Mouse (Mus musculus): ENCODE data around the gene Terb2. TPM values are rescaled to one million over a fixed set of nuclear protein-coding genes. Genes with fewer than 3 reads are reported as not detected.

Terb2 gene
- polyA plus RNA-seq (2016; fragmentation: Nextera tagmentation; extraction: Ambion mirVana), result not detected in 2 replicates

DNA sequence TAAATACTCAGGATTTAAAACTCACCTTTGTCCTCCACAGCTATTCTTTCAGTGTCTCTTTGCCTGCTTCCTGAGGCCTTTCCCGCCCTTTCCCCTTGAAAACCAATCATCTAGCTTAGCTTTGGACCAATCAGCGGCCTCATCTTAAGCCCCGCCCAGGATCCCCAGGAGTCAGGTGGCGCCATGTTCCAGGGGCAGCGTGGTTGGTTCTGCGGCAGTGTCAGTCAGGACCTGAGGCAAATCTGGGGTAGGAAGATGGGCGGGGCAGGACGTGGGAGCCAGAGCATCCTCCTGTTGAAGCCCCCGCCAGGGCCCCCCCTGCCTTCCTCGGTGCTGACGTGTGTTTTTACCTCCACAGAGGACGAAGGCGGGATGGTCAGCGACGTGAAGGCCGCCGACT lies at the start of gene Terb2, which contains the start of gene Patl2:
TSS of gene Terb2 (plus strand) at position 167 of the 400 bp plus-strand sequence.
TSS of gene Patl2 (minus strand) at position 84 of the 400 bp plus-strand sequence.
- H3K27me3 ChIP-seq (ENCODE audit: insufficient read depth, poor library complexity, severe bottlenecking), result no peaks in the 10 kb centered on the region
- no peaks in the 10 kb centered on the region for H3K36me3 ChIP-seq
- no peaks in the 10 kb centered on the region for H3K9me3 ChIP-seq
- H3K4me3 ChIP-seq, result no peak within 1 kb of the TSS
- H3K27ac ChIP-seq, result no peak within 1 kb of the TSS
- 81% methylated on average over 17 of the region's 17 CpGs for WGBS
- H3K4me1 ChIP-seq (replicated peaks), result no peaks in the 10 kb centered on the region
- no peak for DNase-seq (ENCODE audit: low spot score)

- H3K9me3 ChIP-seq, result no peaks in the 10 kb centered on the region
- no peak overlapping the region for H3K4me3 ChIP-seq
- no peaks in the 10 kb centered on the region for H3K27me3 ChIP-seq (ENCODE audit: insufficient read depth, poor library complexity, severe bottlenecking)
- no peak overlapping the region for H3K27ac ChIP-seq
- WGBS, result 66% methylated on average over 5 of the region's 5 CpGs
- no peaks in the 10 kb centered on the region for H3K4me1 ChIP-seq (replicated peaks)
- no peaks in the 10 kb centered on the region for H3K36me3 ChIP-seq
- DNase-seq (ENCODE audit: low spot score), result no peak
Measured at GRCm38 (mm10) chr2:122137839-122138465, 48.1 kb upstream of the Terb2 start.

DNA sequence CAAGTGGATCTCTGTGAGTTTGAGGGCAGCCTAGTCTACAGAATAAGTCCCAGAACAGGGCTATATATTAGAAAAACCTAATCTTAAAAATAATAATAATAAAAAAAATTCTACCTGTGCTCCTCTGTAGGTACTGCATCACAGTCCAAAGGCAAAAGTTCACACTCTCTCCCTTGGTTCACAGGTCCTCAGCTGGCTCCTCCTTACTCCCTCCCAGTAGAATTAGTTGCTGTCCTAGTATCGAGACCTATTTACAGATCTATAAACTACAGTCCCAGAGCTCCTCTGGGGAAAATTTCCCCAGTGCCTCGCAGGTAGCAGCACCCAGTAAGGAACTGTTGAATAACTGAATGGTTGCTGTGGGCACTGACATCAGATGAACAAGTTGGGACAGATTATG lies 45.3 kb upstream of the Terb2 start:
- no peaks in the 10 kb centered on the region for H3K27me3 ChIP-seq (ENCODE audit: insufficient read depth, poor library complexity, severe bottlenecking)
- no peak overlapping the region for H3K4me3 ChIP-seq
- H3K9me3 ChIP-seq, result no peaks in the 10 kb centered on the region
- no peak overlapping the region for H3K27ac ChIP-seq
- DNase-seq (ENCODE audit: low spot score), result no peak
- H3K4me1 ChIP-seq (replicated peaks), result no peaks in the 10 kb centered on the region
- no peaks in the 10 kb centered on the region for H3K36me3 ChIP-seq
- 87% methylated on average over 2 of the region's 2 CpGs for WGBS

DNA sequence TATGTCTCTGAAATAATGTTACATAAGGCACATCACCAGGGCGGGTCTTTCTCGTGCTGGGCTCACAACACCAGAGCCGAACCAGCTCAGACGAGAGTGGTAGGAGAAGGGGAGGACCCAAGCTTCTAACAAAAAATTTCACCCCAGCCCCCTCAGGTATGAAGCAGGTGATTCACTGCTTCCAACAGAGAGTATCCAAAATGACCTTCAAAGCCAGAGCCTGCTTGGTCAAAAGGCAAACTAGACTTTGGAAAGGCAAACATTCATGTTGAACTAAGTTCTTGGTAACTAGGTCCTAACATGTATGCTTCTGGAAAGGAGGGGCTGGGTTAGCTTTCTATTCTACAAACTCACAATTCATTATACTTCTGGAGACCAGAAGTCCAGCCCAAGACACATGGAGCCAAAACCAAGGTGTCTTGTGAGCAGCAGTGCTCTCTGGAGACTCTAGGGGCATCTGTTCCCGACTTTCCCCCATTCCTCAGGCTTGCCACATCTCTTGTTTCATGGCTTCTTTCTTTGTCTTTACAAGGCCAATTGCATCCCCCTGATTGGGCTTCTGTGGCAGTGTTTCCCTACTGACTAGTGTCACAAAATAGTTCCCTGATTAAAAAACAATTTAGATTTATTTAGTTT lies 44.6 kb upstream of the Terb2 start:
- no peaks in the 10 kb centered on the region for H3K9me3 ChIP-seq
- no peaks in the 10 kb centered on the region for H3K27me3 ChIP-seq (ENCODE audit: insufficient read depth, poor library complexity, severe bottlenecking)
- WGBS, result 78% methylated on average over 5 of the region's 5 CpGs
- no peaks in the 10 kb centered on the region for H3K36me3 ChIP-seq
- H3K4me3 ChIP-seq, result no peak overlapping the region
- H3K27ac ChIP-seq, result no peak overlapping the region
- no peaks in the 10 kb centered on the region for H3K4me1 ChIP-seq (replicated peaks)
- DNase-seq (ENCODE audit: low spot score), result no peak

DNA sequence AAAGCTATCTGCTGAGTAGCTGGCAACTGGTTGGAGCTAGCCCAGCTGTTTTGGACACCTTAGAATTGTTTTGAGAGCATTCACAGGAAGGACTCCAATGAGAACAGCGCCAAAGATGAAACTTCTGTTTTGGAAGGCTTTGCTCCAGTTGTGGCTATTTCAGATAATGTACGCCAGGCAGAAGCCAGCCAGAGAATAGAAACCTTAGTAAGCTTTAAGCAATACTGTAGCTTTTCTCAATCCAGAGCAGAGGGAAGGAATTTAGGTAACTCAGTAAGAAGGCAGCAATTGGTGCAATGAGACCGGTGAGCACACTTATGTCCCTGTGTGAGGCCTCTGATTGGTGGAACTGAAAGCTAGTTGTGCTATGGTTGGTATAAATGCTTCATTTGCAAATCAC lies 43.0 kb upstream of the Terb2 start:
- Histone ChIP-seq H3K36me3 (no peaks in the 10 kb centered on the region), H3K27ac (no peak overlapping the region), H3K4me1 (replicated peaks) (peaks cover 8% of the 10 kb centered on the region), H3K9me3 (no peaks in the 10 kb centered on the region), H3K27me3 (ENCODE audit: insufficient read depth, poor library complexity, severe bottlenecking) (no peaks in the 10 kb centered on the region), H3K4me3 (no peak overlapping the region)
- WGBS, result 92% methylated on average over 3 of the region's 3 CpGs
- no peak for DNase-seq (ENCODE audit: low spot score)

GRCm38 (mm10) chr2:122145756-122146155 lies 40.3 kb upstream of the Terb2 start:
- WGBS, result 66% methylated on average over 4 of the region's 4 CpGs
- Histone ChIP-seq H3K9me3 (no peaks in the 10 kb centered on the region), H3K27ac (no peak overlapping the region), H3K27me3 (ENCODE audit: insufficient read depth, poor library complexity, severe bottlenecking) (0 out of 2 replicates have a peak, but pooled peaks cover 2% of the 10 kb centered on the region), H3K36me3 (0 out of 2 replicates have a peak, but pooled peaks cover under 1% of the 10 kb centered on the region), H3K4me3 (no peak overlapping the region), H3K4me1 (replicated peaks) (peaks cover 16% of the 10 kb centered on the region)
- DNase-seq (ENCODE audit: low spot score), result no peak

DNA sequence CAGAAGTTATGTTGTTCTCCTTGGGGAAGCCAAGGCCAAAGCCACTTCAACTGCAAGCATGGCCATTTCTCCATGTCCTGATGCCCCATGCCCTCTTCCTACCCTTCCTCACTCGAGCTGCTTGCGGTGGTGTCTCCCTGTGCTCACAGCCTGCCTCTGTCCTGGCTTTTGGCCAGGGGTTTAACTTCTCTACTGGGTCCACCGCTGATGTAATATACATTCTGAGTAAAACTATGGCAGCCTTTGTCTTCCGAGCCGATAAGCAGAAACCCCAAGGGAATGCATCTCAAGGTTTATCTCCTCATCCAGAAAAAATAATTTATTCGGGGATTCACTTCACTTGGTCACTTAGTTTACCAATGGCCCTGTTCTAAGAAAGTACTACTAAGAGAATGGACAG lies 39.4 kb upstream of the Terb2 start:
- Histone ChIP-seq H3K36me3 (peaks cover 10% of the 10 kb centered on the region), H3K27ac (no peak overlapping the region; the same call in 1 of the 2 replicates), H3K9me3 (no peaks in the 10 kb centered on the region), H3K27me3 (ENCODE audit: insufficient read depth, poor library complexity, severe bottlenecking) (0 out of 2 replicates have a peak, but pooled peaks cover 2% of the 10 kb centered on the region), H3K4me3 (no peak overlapping the region), H3K4me1 (replicated peaks) (peaks cover 16% of the 10 kb centered on the region)
- 79% methylated on average over 6 of the region's 6 CpGs for WGBS
- DNase-seq (ENCODE audit: low spot score), result no peak

- Histone ChIP-seq H3K4me1 (replicated peaks) (peaks cover 16% of the 10 kb centered on the region), H3K4me3 (peak within 1 kb of the TSS; percentile 79), H3K9me3 (no peaks in the 10 kb centered on the region), H3K36me3 (peaks cover 12% of the 10 kb centered on the region), H3K27ac (peak within 1 kb of the TSS; percentile 89), H3K27me3 (ENCODE audit: insufficient read depth, poor library complexity, severe bottlenecking) (0 out of 2 replicates have a peak, but pooled peaks cover 2% of the 10 kb centered on the region)
- peak; percentile 93 for DNase-seq (ENCODE audit: low spot score)
- under 1% methylated on average over 40 of the region's 40 CpGs for WGBS
Measured at GRCm38 (mm10) chr2:122147508-122148241, 38.4 kb upstream of the Terb2 start, which contains the start of gene B2m. TSS of gene B2m (plus strand) at chr2:122147686.

- peak overlapping the region; percentile 79 for H3K4me3 ChIP-seq
- H3K27ac ChIP-seq, result peak overlapping the region; percentile 89
- no peaks in the 10 kb centered on the region for H3K9me3 ChIP-seq
- no peak for DNase-seq (ENCODE audit: low spot score)
- peaks cover 16% of the 10 kb centered on the region for H3K4me1 ChIP-seq (replicated peaks)
- peaks cover 12% of the 10 kb centered on the region for H3K36me3 ChIP-seq
- WGBS, result 39% methylated on average over 18 of the region's 18 CpGs
- 0 out of 2 replicates have a peak, but pooled peaks cover 2% of the 10 kb centered on the region for H3K27me3 ChIP-seq (ENCODE audit: insufficient read depth, poor library complexity, severe bottlenecking)
Measured at GRCm38 (mm10) chr2:122148242-122148917, 37.7 kb upstream of the Terb2 start.

DNA sequence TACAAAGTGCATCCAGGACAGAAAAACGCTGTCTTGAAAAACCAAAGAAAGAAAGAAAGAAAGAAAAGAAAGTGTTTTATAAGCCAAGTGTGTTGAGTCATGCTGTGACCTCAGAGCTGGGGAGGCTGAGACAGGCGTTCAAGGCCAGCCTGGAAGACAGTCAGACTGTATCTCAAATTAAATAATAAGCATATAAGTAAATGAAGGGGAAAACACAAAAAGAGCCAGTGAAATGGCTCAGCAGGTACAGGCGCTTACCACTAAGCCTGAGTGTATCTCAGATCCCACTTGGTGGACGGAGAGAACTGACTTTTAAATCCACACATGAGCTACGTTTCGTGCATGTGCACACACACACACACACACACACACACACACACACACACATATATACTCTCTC lies 36.8 kb upstream of the Terb2 start:
- H3K4me1 ChIP-seq (replicated peaks), result peaks cover 16% of the 10 kb centered on the region
- H3K27me3 ChIP-seq (ENCODE audit: insufficient read depth, poor library complexity, severe bottlenecking), result 0 out of 2 replicates have a peak, but pooled peaks cover 2% of the 10 kb centered on the region
- peak overlapping the region; percentile 79; the same call in 1 of the 2 replicates for H3K4me3 ChIP-seq
- WGBS, result 92% methylated on average over 6 of the region's 6 CpGs
- peaks cover 14% of the 10 kb centered on the region for H3K36me3 ChIP-seq
- H3K27ac ChIP-seq, result no peak overlapping the region
- no peaks in the 10 kb centered on the region for H3K9me3 ChIP-seq
- no peak for DNase-seq (ENCODE audit: low spot score)

DNA sequence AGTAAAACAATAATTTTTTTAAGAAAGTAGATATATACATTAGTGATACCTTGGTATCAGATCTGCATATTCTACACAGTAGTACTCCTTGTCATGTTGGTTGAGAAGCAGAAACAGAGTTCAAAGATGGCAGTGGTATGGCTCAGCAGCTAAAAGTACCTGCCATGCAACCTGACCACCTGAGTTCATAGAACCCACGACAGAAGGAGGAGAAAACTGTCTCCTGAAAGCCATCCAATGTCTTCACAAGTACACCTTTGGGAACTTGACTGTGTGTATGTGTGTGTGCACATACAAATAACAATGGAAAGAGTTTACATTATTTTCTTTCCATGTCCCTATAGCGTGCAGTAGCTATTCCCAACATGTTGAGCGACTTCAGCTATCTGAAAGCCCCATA lies 36.4 kb upstream of the Terb2 start:
- Histone ChIP-seq H3K27ac (no peak overlapping the region), H3K9me3 (no peaks in the 10 kb centered on the region), H3K4me3 (no peak overlapping the region), H3K27me3 (ENCODE audit: insufficient read depth, poor library complexity, severe bottlenecking) (0 out of 2 replicates have a peak, but pooled peaks cover 2% of the 10 kb centered on the region), H3K36me3 (peaks cover 18% of the 10 kb centered on the region), H3K4me1 (replicated peaks) (peaks cover 16% of the 10 kb centered on the region)
- DNase-seq (ENCODE audit: low spot score), result no peak
- WGBS, result 88% methylated on average over 3 of the region's 3 CpGs

GRCm38 (mm10) chr2:122151221-122151620 lies 34.9 kb upstream of the Terb2 start:
- no peak overlapping the region for H3K4me3 ChIP-seq
- 0 out of 2 replicates have a peak, but pooled peaks cover 2% of the 10 kb centered on the region for H3K27me3 ChIP-seq (ENCODE audit: insufficient read depth, poor library complexity, severe bottlenecking)
- H3K9me3 ChIP-seq, result no peaks in the 10 kb centered on the region
- 93% methylated on average over 1 of the region's 1 CpGs for WGBS
- H3K27ac ChIP-seq, result no peak overlapping the region
- peaks cover 28% of the 10 kb centered on the region for H3K36me3 ChIP-seq
- no peak for DNase-seq (ENCODE audit: low spot score)
- peaks cover 16% of the 10 kb centered on the region for H3K4me1 ChIP-seq (replicated peaks)

All from hindbrain, embryonic 10.5 days (tissue).